Mouse (Mus musculus): Measurements from ENCODE around the gene Lsamp. TPM values are rescaled to one million over a fixed set of nuclear protein-coding genes. Genes with fewer than 3 reads are reported as not detected.

The Lsamp gene
- polyA plus RNA-seq, 1 experiment, result not detected

DNA sequence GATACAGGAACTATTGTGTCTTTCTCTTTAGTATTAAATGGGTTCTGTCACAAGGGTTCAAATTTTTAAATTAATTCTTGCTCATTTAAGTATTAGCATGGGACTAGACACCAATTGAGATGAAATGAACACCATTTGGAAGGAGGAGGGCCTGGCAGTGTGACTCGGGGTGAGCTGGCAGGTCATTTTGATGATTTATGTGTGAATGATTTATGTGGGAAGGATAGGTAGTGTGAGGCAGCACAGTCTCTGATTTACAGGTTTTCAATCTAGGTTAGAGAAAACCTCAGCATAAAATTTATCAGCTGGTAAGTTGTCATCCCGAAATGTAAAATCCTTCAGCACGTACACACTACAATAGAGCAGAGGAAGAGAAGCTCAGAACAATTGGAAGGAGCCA lies 729.6 kb downstream of the Lsamp start:
- Histone ChIP-seq H3K4me1 (ENCODE audit: control insufficient read depth) (no peaks in the 10 kb centered on the region), H3K27me3 (ENCODE audit: control insufficient read depth) (no peaks in the 10 kb centered on the region), H3K9me3 (ENCODE audit: control insufficient read depth, low read length) (no peaks in the 10 kb centered on the region), H3K4me3 (replicated peaks) (no peak overlapping the region), H3K36me3 (ENCODE audit: control insufficient read depth) (no peaks in the 10 kb centered on the region)
- TF ChIP-seq GATA1 (IDR thresholded peaks at IDR 0.05; ENCODE audit: low read length) (no peak), TAL1 (IDR thresholded peaks at IDR 0.05; ENCODE audit: low read length) (no peak)

DNA sequence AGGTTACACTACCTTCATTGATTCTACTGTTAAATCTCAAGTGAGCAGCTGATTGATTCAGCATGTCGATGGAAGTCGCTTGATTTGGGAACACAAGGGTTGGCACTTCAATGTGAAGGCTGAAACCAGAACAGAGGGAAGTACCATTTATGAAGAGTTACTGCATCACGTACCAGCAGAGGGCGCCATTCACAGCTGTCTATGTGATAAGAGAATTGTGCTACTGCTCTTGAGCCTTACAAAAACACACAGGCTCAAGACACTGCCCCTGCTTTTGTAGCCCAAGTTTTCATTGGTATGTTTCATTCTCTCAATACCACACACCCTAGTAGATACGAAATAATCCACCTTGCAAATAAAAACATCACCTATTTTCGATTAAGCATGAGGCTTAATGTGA lies 754.9 kb downstream of the Lsamp start:
- H3K4me1 ChIP-seq (ENCODE audit: control insufficient read depth), result no peaks in the 10 kb centered on the region
- H3K36me3 ChIP-seq (ENCODE audit: control insufficient read depth), result no peaks in the 10 kb centered on the region
- H3K4me3 ChIP-seq (replicated peaks), result no peak overlapping the region
- no peaks in the 10 kb centered on the region for H3K27me3 ChIP-seq (ENCODE audit: control insufficient read depth)
- no peaks in the 10 kb centered on the region for H3K9me3 ChIP-seq (ENCODE audit: control insufficient read depth, low read length)
- TF ChIP-seq GATA1 (IDR thresholded peaks at IDR 0.05; ENCODE audit: low read length), result no peak

DNA sequence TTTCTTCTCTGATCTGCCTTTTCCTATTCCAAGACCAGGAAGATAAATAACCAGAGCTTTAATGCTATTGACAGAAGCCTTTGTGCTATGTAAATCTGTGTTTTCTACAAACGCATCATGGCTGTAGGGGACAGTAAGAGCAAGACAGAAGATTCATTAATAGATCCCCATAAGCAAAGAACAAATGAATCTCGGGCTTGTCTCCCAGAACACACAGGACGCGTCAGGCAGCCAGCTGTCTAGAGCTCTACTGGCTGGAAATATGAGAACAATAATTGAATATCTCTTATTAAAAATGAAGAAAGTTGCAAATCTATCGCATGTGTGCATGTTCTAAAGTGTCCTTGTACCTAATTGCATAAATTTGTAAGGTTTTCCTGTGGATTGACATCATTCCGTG lies 755.6 kb downstream of the Lsamp start:
- Histone ChIP-seq H3K4me3 (replicated peaks) (no peak overlapping the region), H3K36me3 (ENCODE audit: control insufficient read depth) (no peaks in the 10 kb centered on the region), H3K9me3 (ENCODE audit: control insufficient read depth, low read length) (no peaks in the 10 kb centered on the region), H3K27me3 (ENCODE audit: control insufficient read depth) (no peaks in the 10 kb centered on the region), H3K4me1 (ENCODE audit: control insufficient read depth) (no peaks in the 10 kb centered on the region)
- no peak for TF ChIP-seq GATA1 (IDR thresholded peaks at IDR 0.05; ENCODE audit: low read length)
- TF ChIP-seq TAL1 (IDR thresholded peaks at IDR 0.05; ENCODE audit: low read length), result no peak

DNA sequence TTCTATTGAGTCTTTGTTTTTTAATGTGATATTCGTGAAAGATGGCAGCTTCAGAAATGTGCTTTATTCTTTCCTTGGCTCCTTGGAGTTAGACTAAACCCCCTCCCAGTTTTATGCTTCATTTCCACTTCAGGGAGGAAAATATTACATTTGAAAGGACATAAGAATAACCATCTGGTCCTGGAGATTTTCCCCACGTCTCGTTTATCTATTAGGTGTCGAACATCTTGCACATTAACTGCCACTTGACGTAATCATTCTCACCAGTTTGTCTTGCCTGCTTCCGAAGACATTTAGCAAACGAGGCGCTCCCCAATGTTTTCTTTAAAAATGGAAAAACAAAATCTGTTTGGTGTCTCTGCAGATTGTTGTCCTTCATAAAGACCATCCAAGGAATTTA lies 756.1 kb downstream of the Lsamp start:
- Histone ChIP-seq H3K9me3 (ENCODE audit: control insufficient read depth, low read length) (no peaks in the 10 kb centered on the region), H3K4me3 (replicated peaks) (no peak overlapping the region), H3K36me3 (ENCODE audit: control insufficient read depth) (no peaks in the 10 kb centered on the region), H3K4me1 (ENCODE audit: control insufficient read depth) (no peaks in the 10 kb centered on the region), H3K27me3 (ENCODE audit: control insufficient read depth) (no peaks in the 10 kb centered on the region)
- TF ChIP-seq TAL1 (IDR thresholded peaks at IDR 0.05; ENCODE audit: low read length), result no peak
- TF ChIP-seq GATA1 (IDR thresholded peaks at IDR 0.05; ENCODE audit: low read length), result no peak

DNA sequence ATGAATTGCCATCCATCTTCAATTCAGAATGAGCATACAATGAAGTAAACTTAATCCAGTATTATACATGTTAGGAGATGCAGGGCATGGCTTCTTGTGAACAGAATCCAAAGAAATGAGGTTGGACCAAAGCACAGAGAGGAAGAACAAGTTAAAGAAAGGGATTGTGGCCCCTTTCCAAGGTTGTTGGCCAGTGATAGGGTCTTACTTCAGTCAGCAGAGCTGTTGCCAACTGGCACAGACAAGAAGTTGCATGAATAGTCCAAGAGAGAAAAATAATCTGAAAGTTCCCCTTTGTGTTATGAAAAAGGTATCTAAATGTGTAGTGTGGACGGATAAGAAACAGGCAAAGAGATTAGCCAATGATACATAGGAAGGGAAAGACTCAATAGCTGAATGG lies 843.0 kb downstream of the Lsamp start:
- Histone ChIP-seq H3K4me1 (ENCODE audit: control insufficient read depth) (no peaks in the 10 kb centered on the region), H3K27me3 (ENCODE audit: control insufficient read depth) (no peaks in the 10 kb centered on the region), H3K36me3 (ENCODE audit: control insufficient read depth) (no peaks in the 10 kb centered on the region), H3K9me3 (ENCODE audit: control insufficient read depth, low read length) (no peaks in the 10 kb centered on the region), H3K4me3 (replicated peaks) (no peak overlapping the region)
- TF ChIP-seq TAL1 (IDR thresholded peaks at IDR 0.05; ENCODE audit: low read length), result no peak
- TF ChIP-seq GATA1 (IDR thresholded peaks at IDR 0.05; ENCODE audit: low read length), result no peak

DNA sequence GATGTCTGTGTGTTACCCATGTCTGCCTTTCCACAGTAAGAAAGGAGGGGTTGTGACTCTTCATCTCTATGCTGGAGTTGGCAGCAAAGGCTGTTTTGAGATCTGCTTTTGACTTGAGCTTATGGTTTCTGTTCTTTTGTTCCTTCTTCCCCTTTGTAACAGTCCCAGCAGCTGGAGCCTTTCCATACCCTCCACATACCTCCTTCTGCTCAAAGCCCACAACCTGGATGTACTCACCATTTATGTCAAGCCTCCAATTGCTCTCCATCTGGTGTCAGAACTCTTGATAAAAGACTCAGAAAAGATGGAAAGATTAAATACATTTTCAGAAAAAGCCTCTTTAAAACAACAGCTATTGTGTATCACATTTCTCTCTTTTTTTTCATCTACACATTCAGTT lies 847.4 kb downstream of the Lsamp start:
- no peak overlapping the region for H3K4me3 ChIP-seq (replicated peaks)
- no peaks in the 10 kb centered on the region for H3K27me3 ChIP-seq (ENCODE audit: control insufficient read depth)
- no peaks in the 10 kb centered on the region for H3K36me3 ChIP-seq (ENCODE audit: control insufficient read depth)
- H3K9me3 ChIP-seq (ENCODE audit: control insufficient read depth, low read length), result no peaks in the 10 kb centered on the region
- H3K4me1 ChIP-seq (ENCODE audit: control insufficient read depth), result no peaks in the 10 kb centered on the region
- TF ChIP-seq TAL1 (IDR thresholded peaks at IDR 0.05; ENCODE audit: low read length), result no peak

DNA sequence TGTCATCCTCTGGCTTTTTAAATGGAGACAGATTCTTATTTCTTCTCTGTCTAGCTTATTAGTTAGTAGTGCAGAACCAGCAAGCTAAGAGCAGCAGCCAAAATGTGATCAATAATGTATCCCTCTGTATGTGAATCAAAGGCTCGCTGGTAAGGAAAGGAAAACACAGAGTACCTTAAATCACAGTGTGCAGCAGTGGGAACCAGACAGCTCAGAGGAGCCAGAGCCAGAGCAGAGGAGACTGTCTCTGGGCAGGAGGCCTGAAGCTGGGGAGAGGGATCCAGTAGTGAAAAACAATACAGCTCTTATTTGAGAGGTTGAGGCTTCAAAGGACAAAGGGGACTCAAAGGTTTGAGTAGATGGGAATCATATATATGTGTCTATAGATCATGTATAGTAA lies 857.6 kb downstream of the Lsamp start:
- Histone ChIP-seq H3K36me3 (ENCODE audit: control insufficient read depth) (no peaks in the 10 kb centered on the region), H3K9me3 (ENCODE audit: control insufficient read depth, low read length) (no peaks in the 10 kb centered on the region; the same call in 1 of the 2 replicates), H3K4me1 (ENCODE audit: control insufficient read depth) (no peaks in the 10 kb centered on the region), H3K27me3 (ENCODE audit: control insufficient read depth) (no peaks in the 10 kb centered on the region), H3K4me3 (replicated peaks) (no peak overlapping the region)
- TF ChIP-seq GATA1 (IDR thresholded peaks at IDR 0.05; ENCODE audit: low read length) (no peak), TAL1 (IDR thresholded peaks at IDR 0.05; ENCODE audit: low read length) (no peak)

DNA sequence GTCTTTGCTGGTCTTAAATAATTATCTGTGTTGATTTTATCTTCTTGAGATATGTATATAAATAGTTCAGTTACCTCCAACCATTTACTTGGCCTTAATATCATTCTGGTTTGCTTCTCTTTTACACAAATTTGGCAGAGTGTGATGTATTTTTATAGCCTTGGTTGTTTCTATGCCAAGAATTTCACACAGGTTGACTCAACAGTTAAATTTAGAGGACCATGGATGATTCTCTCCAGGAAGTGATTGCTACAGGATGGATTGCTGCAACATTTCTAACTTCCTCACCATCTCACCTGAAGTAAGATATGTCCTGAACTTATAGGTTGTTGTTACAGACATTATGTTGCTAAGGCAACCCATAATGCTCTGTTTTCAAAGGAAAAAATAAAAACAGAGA lies 882.6 kb downstream of the Lsamp start:
- H3K9me3 ChIP-seq (ENCODE audit: control insufficient read depth, low read length), result no peaks in the 10 kb centered on the region
- TF ChIP-seq TAL1 (IDR thresholded peaks at IDR 0.05; ENCODE audit: low read length) (no peak), GATA1 (IDR thresholded peaks at IDR 0.05; ENCODE audit: low read length) (no peak)
- no peak overlapping the region for H3K4me3 ChIP-seq (replicated peaks)
- no peaks in the 10 kb centered on the region for H3K4me1 ChIP-seq (ENCODE audit: control insufficient read depth)
- H3K36me3 ChIP-seq (ENCODE audit: control insufficient read depth), result no peaks in the 10 kb centered on the region
- no peaks in the 10 kb centered on the region for H3K27me3 ChIP-seq (ENCODE audit: control insufficient read depth)

DNA sequence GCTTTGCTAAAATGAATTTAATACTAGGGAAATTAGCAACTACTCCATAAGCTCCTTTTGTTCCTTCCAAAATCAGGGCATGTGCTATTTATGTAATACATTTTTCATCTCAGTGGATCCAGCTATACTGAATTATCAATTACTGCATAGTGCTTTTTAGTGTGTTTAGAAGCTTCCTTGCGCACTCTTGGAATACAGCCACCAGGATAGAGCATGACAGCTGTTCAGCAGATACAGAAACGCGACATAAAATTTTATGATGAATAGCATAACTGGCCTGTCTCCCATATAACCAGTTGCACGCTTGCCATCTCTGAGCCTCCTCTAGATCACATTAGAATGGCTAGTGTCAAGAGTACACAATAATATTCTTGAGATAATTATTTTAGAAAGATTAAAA lies 894.1 kb downstream of the Lsamp start:
- Histone ChIP-seq H3K9me3 (ENCODE audit: control insufficient read depth, low read length) (0 out of 2 replicates have a peak, but pooled peaks cover 2% of the 10 kb centered on the region), H3K27me3 (ENCODE audit: control insufficient read depth) (no peaks in the 10 kb centered on the region), H3K36me3 (ENCODE audit: control insufficient read depth) (no peaks in the 10 kb centered on the region), H3K4me3 (replicated peaks) (no peak overlapping the region), H3K4me1 (ENCODE audit: control insufficient read depth) (no peaks in the 10 kb centered on the region)
- TF ChIP-seq TAL1 (IDR thresholded peaks at IDR 0.05; ENCODE audit: low read length) (no peak), GATA1 (IDR thresholded peaks at IDR 0.05; ENCODE audit: low read length) (no peak)

DNA sequence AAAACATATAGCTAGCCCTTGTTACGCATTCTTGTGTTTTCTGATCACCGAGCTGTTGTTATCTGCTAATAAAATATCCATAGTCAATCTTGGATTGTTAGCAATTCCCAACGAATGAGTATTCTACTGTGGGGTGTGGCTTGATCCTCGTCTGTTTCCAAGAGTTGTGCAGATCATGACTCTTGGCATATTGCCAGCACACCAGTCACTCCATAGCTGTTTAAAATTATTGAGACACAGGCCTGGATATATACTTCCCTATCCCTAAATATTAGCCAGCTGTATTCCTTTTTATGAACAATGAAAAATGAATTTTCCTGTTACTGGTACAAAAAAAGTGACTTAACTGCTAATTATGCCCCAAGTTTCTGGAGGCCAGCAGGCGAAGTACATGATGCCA lies 897.8 kb downstream of the Lsamp start:
- TF ChIP-seq GATA1 (IDR thresholded peaks at IDR 0.05; ENCODE audit: low read length) (no peak), TAL1 (IDR thresholded peaks at IDR 0.05; ENCODE audit: low read length) (no peak)
- H3K9me3 ChIP-seq (ENCODE audit: control insufficient read depth, low read length), result no peaks in the 10 kb centered on the region
- no peaks in the 10 kb centered on the region for H3K27me3 ChIP-seq (ENCODE audit: control insufficient read depth)
- no peaks in the 10 kb centered on the region for H3K36me3 ChIP-seq (ENCODE audit: control insufficient read depth)
- no peaks in the 10 kb centered on the region for H3K4me1 ChIP-seq (ENCODE audit: control insufficient read depth)
- H3K4me3 ChIP-seq (replicated peaks), result no peak overlapping the region
